Mouse (Mus musculus) gastrocnemius, adult 2 months (tissue): ENCODE measurements at regions not wholly inside any gene's neighbourhood (a gene's known extent, or its start where the extent isn't known, plus 50 kb on each side); places are given as distances from the start of the nearest gene placed in this dataset.

Experiments
- DNase-seq: peaks from one replicate; pipeline ENCODE4 v3.0.0; 2022
- H3K27ac ChIP-seq: fragments of 200-600 bp; 2 replicates; pipeline ENCODE4 v1.8.1; 2022; ENCODE audit warnings: mild to moderate bottlenecking
- H3K4me3 ChIP-seq: fragments of 200-600 bp; 2 replicates; pipeline ENCODE4 v1.8.1; 2022; ENCODE audit warnings: mild to moderate bottlenecking, moderate library complexity
- CTCF ChIP-seq: fragments of 200-600 bp; IDR thresholded peaks from 2 replicates; pipeline ENCODE4 v1.8.1; 2022; ENCODE audit warnings: antibody characterized with exemption, mild to moderate bottlenecking, moderate library complexity
- intact Hi-C: fragments of 180-260 bp; cut with DNase I; formaldehyde crosslinking; loops from one replicate; pipeline ENCODE4 v1.15.1; 2025

DNA sequence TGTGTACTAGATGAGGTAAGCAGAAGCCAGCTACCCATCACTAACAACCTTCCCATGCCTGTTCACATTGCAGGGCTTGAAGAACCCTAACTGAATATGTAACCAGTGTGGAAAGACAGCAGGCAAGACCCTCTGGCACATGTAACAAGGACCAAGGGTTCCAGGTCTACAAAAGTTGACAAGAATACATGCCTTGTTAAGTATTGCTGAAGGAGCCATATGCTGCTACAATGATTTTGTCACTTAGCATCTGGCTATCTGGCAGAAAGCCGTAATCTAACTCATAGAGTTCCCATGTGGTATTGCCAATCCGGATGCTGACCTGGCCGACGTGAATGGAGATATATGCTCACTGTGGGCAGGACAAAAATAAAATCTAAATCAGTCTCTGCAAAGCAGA, 1127.9 kb downstream of the Rapgef2 start:
- H3K27ac ChIP-seq: no peak overlapping the region
- intact Hi-C loops: no loop called here
- TF ChIP-seq CTCF: no peak
- H3K4me3 ChIP-seq: no peak overlapping the region
- DNase-seq: no peak
